Comparison of ENCODE assay signal across 24 mouse cellular contexts in genomic region chr9:15578946-15579345, GRCm38 (mm10). TPM values are rescaled to one million over a fixed set of nuclear protein-coding genes. Genes with fewer than 3 reads are reported as not detected.
"Had no signal": no experiment of that assay in that cellular context is flagged by ENCODE, and none has a peak within 500 bp of the region (broad histone marks: within the 10 kb centered on the region; RNA-seq: fewer than 3 reads in every experiment).

No protein-coding gene starts in this region.

- H3K9ac ChIP-seq: forebrain, postnatal 0 days; heart, embryonic 12.5 days; hindbrain, embryonic 13.5 days; hindbrain, embryonic 15.5 days; limb, embryonic 13.5 days; limb, embryonic 15.5 days; liver, embryonic 12.5 days had no signal

- H3K4me1 ChIP-seq: heart, embryonic 10.5 days; heart, embryonic 12.5 days; hindbrain, embryonic 13.5 days; hindbrain, embryonic 15.5 days; limb, embryonic 15.5 days; liver, embryonic 12.5 days had no signal

- H3K9me3 ChIP-seq: heart, embryonic 10.5 days; hindbrain, embryonic 13.5 days; hindbrain, embryonic 15.5 days; limb, embryonic 13.5 days; limb, embryonic 15.5 days; liver, embryonic 12.5 days had no signal

- H3K27me3 ChIP-seq: heart, embryonic 12.5 days; hindbrain, embryonic 13.5 days; hindbrain, embryonic 15.5 days; limb, embryonic 13.5 days; limb, embryonic 15.5 days; liver, embryonic 12.5 days had no signal

- H3K4me3 ChIP-seq: heart, embryonic 10.5 days; heart, embryonic 12.5 days; hindbrain, embryonic 13.5 days; hindbrain, embryonic 15.5 days; limb, embryonic 13.5 days; limb, embryonic 15.5 days; liver, embryonic 12.5 days had no signal

- H3K27ac ChIP-seq: heart, embryonic 10.5 days; hindbrain, embryonic 13.5 days; hindbrain, embryonic 15.5 days; hindbrain, postnatal 0 days; limb, embryonic 13.5 days; limb, embryonic 15.5 days; liver, embryonic 12.5 days had no signal

- H3K4me2 ChIP-seq: heart, embryonic 12.5 days; hindbrain, embryonic 13.5 days; hindbrain, embryonic 15.5 days; limb, embryonic 13.5 days; limb, embryonic 15.5 days; liver, embryonic 12.5 days had no signal

- H3K36me3 ChIP-seq: heart, embryonic 10.5 days; heart, embryonic 12.5 days; hindbrain, embryonic 13.5 days; hindbrain, embryonic 15.5 days; limb, embryonic 13.5 days; limb, embryonic 15.5 days; liver, embryonic 12.5 days had no signal

- DNase-seq: forebrain, postnatal 0 days; gastrocnemius, postnatal 14 days; gastrocnemius, postnatal 36 days; heart, adult 18-20 months; heart, postnatal 10 days; heart, postnatal 36 days; kidney, adult 11 months; kidney, adult 2 months; kidney, adult 9 months; kidney, postnatal 10 days; kidney, postnatal 36 days; layer of hippocampus, adult 9-11 months; layer of hippocampus, postnatal 36 days; left cerebral cortex, postnatal 4 days had no signal

- ATAC-seq: forebrain, postnatal 0 days; hindbrain, postnatal 0 days; intestine, embryonic 16.5 days; liver, embryonic 12.5 days had no signal

RNA-seq across cellular contexts. Expression of gene Deup1, which starts 48.8 kb away (rescaled TPM):
- polyA plus RNA-seq: liver, adult 2 months; liver, embryonic 12.5 days had no signal
